Mouse (Mus musculus): ENCODE results near the gene Arhgef11. TPM values are rescaled to one million over a fixed set of nuclear protein-coding genes. Genes with fewer than 3 reads are reported as not detected.

The Arhgef11 gene
- polyA plus RNA-seq, 2 experiments: 2.2 to 2.7 TPM

DNA sequence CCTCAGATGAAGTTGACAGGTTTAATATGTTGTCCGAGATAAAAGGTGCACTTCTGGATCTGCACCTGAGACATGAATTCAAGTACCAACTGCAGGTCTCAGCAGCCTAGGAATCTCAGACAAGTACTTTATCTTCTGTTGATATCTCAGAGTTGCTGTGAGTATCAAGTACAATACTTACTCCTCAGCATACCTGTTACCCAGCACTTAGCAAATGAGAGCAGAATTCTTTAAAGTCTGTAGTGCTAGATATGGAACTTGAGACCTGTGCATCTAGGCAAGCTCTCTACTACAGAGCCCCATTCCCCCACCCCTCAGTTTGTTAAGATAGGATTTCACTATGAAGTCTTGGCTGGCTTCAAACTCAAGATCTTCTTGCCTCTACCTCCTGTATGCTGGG, 43.9 kb downstream of the Arhgef11 start:
- H3K4me1 ChIP-seq (replicated peaks; ENCODE audit: control insufficient read depth in 2 of 2, insufficient read depth in 2 of 2, low read length in 1 of 2): peaks cover 0 to 5% of the 10 kb centered on the region in 2 experiments; a peak in 1 of 4 replicates
- ATAC-seq (ENCODE audit: insufficient read depth): no peak
- no peak overlapping the region for H3K4me2 ChIP-seq (ENCODE audit: low read depth)
- no peaks in the 10 kb centered on the region for H3K36me3 ChIP-seq (replicated peaks; ENCODE audit: control insufficient read depth, insufficient read depth, low read depth)
- no peak for TF ChIP-seq EP300 (IDR thresholded peaks at IDR 0.05; ENCODE audit: low read depth)
- no peak for TF ChIP-seq CTCF (IDR thresholded peaks at IDR 0.05; ENCODE audit: low read depth)
- H3K27ac ChIP-seq: no peak overlapping the region
- no peak overlapping the region for H3K9ac ChIP-seq (replicated peaks)
- H3K27me3 ChIP-seq (ENCODE audit: control insufficient read depth, insufficient read depth, low read length): no peaks in the 10 kb centered on the region
- no peak overlapping the region for H3K4me3 ChIP-seq (ENCODE audit: insufficient read depth in 1 of 2, low read depth in 2 of 2, low read length in 2 of 2)
- 53% methylated on average over 1 of the region's 1 CpGs for WGBS (ENCODE audit: insufficient replicate concordance)
- no peak for DNase-seq (ENCODE audit: low read depth in 3 of 3, low spot score in 3 of 3)
- no peaks in the 10 kb centered on the region for H3K9me3 ChIP-seq (ENCODE audit: control insufficient read depth, low read length)

DNA sequence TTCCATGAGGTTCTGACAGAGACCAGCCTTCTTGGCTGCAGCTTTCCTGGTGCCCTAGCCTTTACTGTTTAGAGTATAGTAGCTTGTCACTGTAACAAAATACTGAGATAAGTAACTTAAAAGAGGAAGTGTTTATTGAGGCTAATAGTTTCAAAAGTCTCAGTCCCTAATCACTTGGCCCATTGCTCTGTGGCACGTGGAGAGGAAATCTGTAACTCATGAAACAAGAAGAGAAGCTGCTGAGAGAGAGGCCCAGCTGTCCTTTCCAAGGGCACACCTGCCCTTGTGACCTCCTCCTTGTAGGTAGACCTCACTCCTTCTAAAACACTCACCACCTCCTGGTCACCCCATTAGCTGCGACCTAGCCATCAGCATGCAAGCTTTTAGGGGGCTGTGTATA, 101.2 kb downstream of the Arhgef11 start:
- no peak overlapping the region for H3K9ac ChIP-seq (replicated peaks)
- H3K36me3 ChIP-seq (replicated peaks; ENCODE audit: control insufficient read depth, insufficient read depth, low read depth): no peaks in the 10 kb centered on the region; the same call in 1 of the 2 replicates
- ATAC-seq (ENCODE audit: insufficient read depth): no peak
- H3K4me2 ChIP-seq (ENCODE audit: low read depth): no peak overlapping the region
- no peaks in the 10 kb centered on the region for H3K27me3 ChIP-seq (ENCODE audit: control insufficient read depth, insufficient read depth, low read length)
- no peak overlapping the region for H3K4me3 ChIP-seq (ENCODE audit: insufficient read depth in 1 of 2, low read depth in 2 of 2, low read length in 2 of 2)
- no peak overlapping the region for H3K27ac ChIP-seq
- H3K9me3 ChIP-seq (ENCODE audit: control insufficient read depth, low read length): no peaks in the 10 kb centered on the region
- DNase-seq (ENCODE audit: low read depth in 3 of 3, low spot score in 3 of 3): no peak
- H3K4me1 ChIP-seq (replicated peaks; ENCODE audit: control insufficient read depth in 2 of 2, insufficient read depth in 2 of 2, low read length in 1 of 2): no peaks in the 10 kb centered on the region
- no peak for TF ChIP-seq EP300 (IDR thresholded peaks at IDR 0.05; ENCODE audit: low read depth)
- TF ChIP-seq CTCF (IDR thresholded peaks at IDR 0.05; ENCODE audit: low read depth): no peak
- WGBS (ENCODE audit: insufficient replicate concordance): 37% methylated on average over 2 of the region's 2 CpGs

DNA sequence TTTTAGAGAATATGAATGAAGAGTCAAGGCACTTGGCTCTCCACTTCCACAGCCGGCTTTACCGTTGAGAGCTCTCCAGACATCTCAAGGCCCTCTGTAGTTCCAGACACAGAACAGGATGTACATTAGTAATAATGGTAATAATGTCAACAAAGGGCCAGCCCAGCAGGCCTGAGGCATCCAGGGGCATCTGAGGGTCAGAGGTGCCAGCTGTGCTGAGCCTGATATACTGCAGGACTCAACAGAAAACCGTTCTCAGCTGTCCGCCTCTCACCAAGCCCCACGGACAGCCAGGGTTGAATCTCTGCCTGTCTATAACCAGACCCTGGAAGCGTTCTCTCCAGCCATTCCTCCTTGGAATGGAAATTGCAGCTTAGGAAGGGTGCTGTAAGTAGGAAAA, 107.2 kb downstream of the Arhgef11 start:
- H3K4me2 ChIP-seq (ENCODE audit: low read depth): no peak overlapping the region
- H3K36me3 ChIP-seq (replicated peaks; ENCODE audit: control insufficient read depth, insufficient read depth, low read depth): no peaks in the 10 kb centered on the region
- H3K4me3 ChIP-seq (ENCODE audit: insufficient read depth in 1 of 2, low read depth in 2 of 2, low read length in 2 of 2): no peak overlapping the region
- H3K27ac ChIP-seq: no peak overlapping the region
- ATAC-seq (ENCODE audit: insufficient read depth) (no peak), DNase-seq (ENCODE audit: low read depth in 3 of 3, low spot score in 3 of 3) (no peak)
- no peaks in the 10 kb centered on the region for H3K27me3 ChIP-seq (ENCODE audit: control insufficient read depth, insufficient read depth, low read length)
- no peak overlapping the region for H3K9ac ChIP-seq (replicated peaks)
- WGBS (ENCODE audit: insufficient replicate concordance): 76% methylated on average over 6 of the region's 6 CpGs
- no peaks in the 10 kb centered on the region for H3K4me1 ChIP-seq (replicated peaks; ENCODE audit: control insufficient read depth in 2 of 2, insufficient read depth in 2 of 2, low read length in 1 of 2)
- no peaks in the 10 kb centered on the region for H3K9me3 ChIP-seq (ENCODE audit: control insufficient read depth, low read length)
- TF ChIP-seq EP300 (IDR thresholded peaks at IDR 0.05; ENCODE audit: low read depth): no peak
- TF ChIP-seq CTCF (IDR thresholded peaks at IDR 0.05; ENCODE audit: low read depth): no peak

DNA sequence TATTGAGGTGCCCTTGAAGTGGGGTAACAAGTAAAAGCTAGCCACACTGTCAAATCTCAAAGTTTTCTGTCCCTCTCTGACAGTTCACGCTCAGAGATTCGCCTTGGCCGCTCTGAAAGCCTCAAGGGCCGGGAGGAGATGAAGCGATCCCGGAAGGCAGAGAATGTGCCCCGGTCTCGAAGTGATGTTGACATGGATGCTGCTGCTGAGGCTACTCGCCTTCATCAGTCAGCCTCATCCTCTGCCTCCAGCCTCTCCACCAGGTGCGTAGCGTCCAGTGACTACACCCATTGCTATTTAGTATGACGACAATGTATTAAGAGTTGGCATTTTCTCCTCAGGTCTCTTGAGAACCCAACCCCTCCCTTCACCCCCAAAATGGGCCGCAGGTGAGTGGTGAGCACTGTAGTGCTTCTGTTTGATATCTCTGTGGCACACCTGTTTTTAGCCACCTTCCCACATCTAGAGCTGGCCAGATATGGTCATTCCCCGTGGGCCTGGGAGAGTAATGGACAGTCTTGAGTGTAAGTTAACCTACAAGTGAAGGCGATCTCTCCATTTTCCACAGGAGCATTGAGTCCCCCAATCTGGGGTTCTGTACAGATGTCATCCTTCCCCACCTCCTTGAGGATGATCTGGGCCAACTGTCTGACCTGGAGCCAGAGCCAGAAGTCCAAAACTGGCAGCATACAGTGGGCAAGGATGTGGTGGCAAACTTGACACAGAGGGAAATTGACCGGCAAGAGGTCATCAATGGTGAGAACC, 108.2 kb downstream of the Arhgef11 start:
- DNase-seq (ENCODE audit: low read depth in 3 of 3, low spot score in 3 of 3): no peak

DNA sequence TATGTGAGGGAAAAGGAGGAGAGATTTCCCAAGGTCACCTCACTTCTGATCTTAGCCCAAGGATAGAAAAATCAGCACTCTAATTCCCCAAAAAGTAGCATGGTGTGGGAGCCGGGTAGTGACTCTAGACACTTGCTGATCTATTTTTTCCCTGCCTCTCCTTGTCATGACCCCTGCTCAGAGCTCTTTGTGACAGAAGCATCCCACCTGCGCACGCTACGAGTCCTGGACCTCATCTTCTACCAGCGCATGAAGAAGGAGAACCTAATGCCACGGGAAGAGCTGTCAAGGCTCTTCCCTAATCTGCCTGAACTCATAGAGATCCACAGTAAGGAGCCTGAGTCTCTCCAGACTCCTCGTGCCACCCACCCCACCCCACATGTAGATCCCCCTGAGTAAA, 108.8 kb downstream of the Arhgef11 start:
- 69% methylated on average over 7 of the region's 7 CpGs for WGBS (ENCODE audit: insufficient replicate concordance)
- no peak for ATAC-seq (ENCODE audit: insufficient read depth)
- H3K4me3 ChIP-seq (ENCODE audit: insufficient read depth in 1 of 2, low read depth in 2 of 2, low read length in 2 of 2): no peak overlapping the region

More for the DNA sequence above, 108.2 kb downstream of the Arhgef11 start:
- Histone ChIP-seq H3K9ac (replicated peaks) (no peak overlapping the region), H3K9me3 (ENCODE audit: control insufficient read depth, low read length) (no peaks in the 10 kb centered on the region), H3K4me3 (ENCODE audit: insufficient read depth in 1 of 2, low read depth in 2 of 2, low read length in 2 of 2) (no peak overlapping the region), H3K4me2 (ENCODE audit: low read depth) (no peak overlapping the region), H3K4me1 (replicated peaks; ENCODE audit: control insufficient read depth in 2 of 2, insufficient read depth in 2 of 2, low read length in 1 of 2) (no peaks in the 10 kb centered on the region), H3K27ac (no peak overlapping the region), H3K27me3 (ENCODE audit: control insufficient read depth, insufficient read depth, low read length) (no peaks in the 10 kb centered on the region), H3K36me3 (replicated peaks; ENCODE audit: control insufficient read depth, insufficient read depth, low read depth) (no peaks in the 10 kb centered on the region)
- 81% methylated on average over 16 of the region's 16 CpGs for WGBS (ENCODE audit: insufficient replicate concordance)
- TF ChIP-seq EP300 (IDR thresholded peaks at IDR 0.05; ENCODE audit: low read depth) (no peak), CTCF (IDR thresholded peaks at IDR 0.05; ENCODE audit: low read depth) (no peak)
- ATAC-seq (ENCODE audit: insufficient read depth): no peak

More for the DNA sequence above, 108.8 kb downstream of the Arhgef11 start:
- Histone ChIP-seq H3K4me2 (ENCODE audit: low read depth) (no peak overlapping the region), H3K9ac (replicated peaks) (no peak overlapping the region), H3K9me3 (ENCODE audit: control insufficient read depth, low read length) (no peaks in the 10 kb centered on the region), H3K4me1 (replicated peaks; ENCODE audit: control insufficient read depth in 2 of 2, insufficient read depth in 2 of 2, low read length in 1 of 2) (no peaks in the 10 kb centered on the region), H3K27me3 (ENCODE audit: control insufficient read depth, insufficient read depth, low read length) (no peaks in the 10 kb centered on the region), H3K36me3 (replicated peaks; ENCODE audit: control insufficient read depth, insufficient read depth, low read depth) (no peaks in the 10 kb centered on the region), H3K27ac (no peak overlapping the region)
- TF ChIP-seq CTCF (IDR thresholded peaks at IDR 0.05; ENCODE audit: low read depth): no peak
- no peak for TF ChIP-seq EP300 (IDR thresholded peaks at IDR 0.05; ENCODE audit: low read depth)
- no peak for DNase-seq (ENCODE audit: low read depth in 3 of 3, low spot score in 3 of 3)
